Mouse (Mus musculus) small intestine, adult 2 months (tissue): ENCODE measurements at regions not wholly inside any gene's neighbourhood (a gene's known extent, or its start where the extent isn't known, plus 50 kb on each side); places are given as distances from the start of the nearest gene placed in this dataset.
A peak's percentile ranks its signal among the peaks of the same experiment; 100 is the strongest.

Experiments
- H3K27ac ChIP-seq: fragments of 200-500 bp; 2 replicates; pipeline ENCODE4 v1.5.1; 2012; ENCODE audit warnings: low read depth, low read length, control low read depth, inconsistent platforms; ENCODE audit not compliant: insufficient read depth
- H3K27me3 ChIP-seq: fragments of 200-500 bp; 2 replicates; pipeline ENCODE4 v1.6.1; 2012; ENCODE audit warnings: mild to moderate bottlenecking, moderate library complexity, low read length, inconsistent platforms; ENCODE audit not compliant: control insufficient read depth, insufficient read depth
- H3K36me3 ChIP-seq: fragments of 200-500 bp; 2 replicates; pipeline ENCODE4 v1.6.1; 2012; ENCODE audit warnings: mild to moderate bottlenecking, low read length, control low read depth, inconsistent platforms; ENCODE audit not compliant: control insufficient read depth, insufficient read depth
- H3K4me1 ChIP-seq: fragments of 200-500 bp; 2 replicates; pipeline ENCODE4 v1.6.1; 2012; ENCODE audit warnings: low read length, inconsistent platforms, mixed read lengths; ENCODE audit not compliant: control insufficient read depth, insufficient read depth, insufficient read length
- H3K4me3 ChIP-seq: fragments of 200-500 bp; 2 replicates; pipeline ENCODE4 v1.5.1; 2012; ENCODE audit warnings: low read depth, mild to moderate bottlenecking, control low read depth, inconsistent platforms, low read length, moderate library complexity
- CTCF ChIP-seq: fragments of 200-500 bp; IDR thresholded peaks from 2 replicates; pipeline ENCODE4 v1.5.1; 2012; ENCODE audit warnings: low read depth, mild to moderate bottlenecking, control low read depth, inconsistent platforms, low read length, moderate library complexity, mixed read lengths; ENCODE audit not compliant: insufficient replicate concordance, insufficient read length; ENCODE audit errors: extremely low read depth
- POLR2A ChIP-seq: fragments of 200-500 bp; IDR thresholded peaks from 2 replicates; pipeline ENCODE4 v1.6.1; 2012; ENCODE audit warnings: low read depth, mild to moderate bottlenecking, control low read depth, inconsistent platforms, low read length, moderate library complexity
- WGBS: fragments of 180-500 bp; shearing (Covaris S2); methylation state at CpG from one replicate; pipeline ENCODE4 v1.1.7; 2018; 5-methylcytosine and 5-hydroxymethylcytosine counted together

GRCm38 (mm10) chr14:76797518-76797917, 239.1 kb upstream of the Ccdc122 start:
- no peaks in the 10 kb centered on the region for H3K36me3 ChIP-seq
- H3K27me3 ChIP-seq, result no peaks in the 10 kb centered on the region
- H3K27ac ChIP-seq, result 0 out of 2 replicates have a peak overlapping the region, but pooled peaks have one; percentile 46
- WGBS, result 29% methylated on average over 6 of the region's 6 CpGs
- H3K4me1 ChIP-seq, result peaks cover 11% of the 10 kb centered on the region
- TF ChIP-seq POLR2A (no peak), CTCF (no peak)
- H3K4me3 ChIP-seq, result no peak overlapping the region

DNA sequence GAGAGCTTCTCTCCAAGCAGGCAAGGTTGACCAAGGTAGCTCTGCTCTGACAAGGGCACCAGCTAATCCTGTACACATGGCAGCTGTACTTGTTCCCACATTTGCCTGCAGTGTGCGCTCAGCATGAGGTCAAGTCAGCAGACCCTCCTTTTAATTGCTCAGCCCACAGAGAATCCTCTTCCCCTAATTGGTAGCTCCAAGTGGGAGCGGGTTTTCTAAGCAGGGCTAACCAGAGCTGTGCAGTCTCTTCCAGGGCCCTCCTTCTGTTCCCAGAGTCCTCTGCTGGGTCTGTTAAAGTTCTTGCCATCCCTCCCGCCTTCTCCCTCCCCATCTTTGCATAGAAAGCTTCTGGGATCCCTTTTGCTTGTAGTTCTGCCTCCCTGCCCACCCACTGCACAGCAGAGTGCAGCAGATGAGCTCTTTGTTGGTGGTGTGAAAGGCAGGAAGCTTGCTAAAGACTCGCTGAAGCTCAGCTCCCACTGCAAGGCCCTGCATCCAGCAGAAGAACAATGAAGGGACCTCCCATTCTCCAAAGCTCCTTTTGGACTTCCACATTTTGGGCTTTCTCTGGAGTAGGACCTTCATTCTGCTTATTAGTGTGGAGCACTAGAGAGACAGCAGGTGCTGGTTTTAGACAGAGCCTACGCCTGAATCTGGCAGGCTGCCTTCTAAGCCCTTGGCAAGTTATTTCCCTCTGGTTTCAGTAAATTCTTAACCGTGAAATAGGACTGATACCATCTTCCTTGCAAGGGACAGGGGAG, 235.3 kb upstream of the Serp2 start:
- Histone ChIP-seq H3K4me3 (no peak overlapping the region), H3K27ac (no peak overlapping the region), H3K4me1 (peaks cover 12% of the 10 kb centered on the region), H3K27me3 (no peaks in the 10 kb centered on the region), H3K36me3 (no peaks in the 10 kb centered on the region)
- no peak for TF ChIP-seq POLR2A
- no peak for TF ChIP-seq CTCF
- WGBS, result 61% methylated on average over 6 of the region's 6 CpGs

DNA sequence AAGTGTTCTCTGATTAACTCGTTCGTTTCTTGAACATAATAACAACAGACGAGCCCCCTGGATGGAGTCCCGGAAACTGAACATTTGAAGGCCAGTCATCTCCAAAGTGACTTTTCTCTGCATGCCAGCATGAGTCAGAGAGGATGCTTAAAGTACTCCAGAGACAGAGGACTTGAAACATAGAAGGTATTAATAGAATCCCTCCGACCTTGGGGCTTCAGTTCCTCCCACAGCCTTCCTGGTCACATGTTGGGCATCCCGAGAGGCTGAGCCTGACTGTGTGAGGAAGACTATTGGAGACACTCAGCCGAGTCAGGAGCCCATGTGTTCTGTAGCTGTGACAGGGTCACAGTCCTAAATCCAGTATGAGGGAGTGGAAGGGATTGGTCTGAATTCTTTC, 232.7 kb upstream of the Serp2 start:
- Histone ChIP-seq H3K4me3 (no peak overlapping the region), H3K27ac (no peak overlapping the region), H3K4me1 (peaks cover 16% of the 10 kb centered on the region), H3K27me3 (no peaks in the 10 kb centered on the region), H3K36me3 (no peaks in the 10 kb centered on the region)
- 70% methylated on average over 7 of the region's 7 CpGs for WGBS
- no peak for TF ChIP-seq POLR2A
- no peak for TF ChIP-seq CTCF

- Histone ChIP-seq H3K27me3 (no peaks in the 10 kb centered on the region), H3K4me1 (peaks cover 16% of the 10 kb centered on the region), H3K27ac (no peak overlapping the region), H3K4me3 (no peak overlapping the region), H3K36me3 (no peaks in the 10 kb centered on the region)
- 13% methylated on average over 6 of the region's 6 CpGs for WGBS
- no peak for TF ChIP-seq POLR2A
- no peak for TF ChIP-seq CTCF
These were observed 230.9 kb upstream of the Serp2 start for GRCm38 (mm10) chr14:76787601-76788000.

DNA sequence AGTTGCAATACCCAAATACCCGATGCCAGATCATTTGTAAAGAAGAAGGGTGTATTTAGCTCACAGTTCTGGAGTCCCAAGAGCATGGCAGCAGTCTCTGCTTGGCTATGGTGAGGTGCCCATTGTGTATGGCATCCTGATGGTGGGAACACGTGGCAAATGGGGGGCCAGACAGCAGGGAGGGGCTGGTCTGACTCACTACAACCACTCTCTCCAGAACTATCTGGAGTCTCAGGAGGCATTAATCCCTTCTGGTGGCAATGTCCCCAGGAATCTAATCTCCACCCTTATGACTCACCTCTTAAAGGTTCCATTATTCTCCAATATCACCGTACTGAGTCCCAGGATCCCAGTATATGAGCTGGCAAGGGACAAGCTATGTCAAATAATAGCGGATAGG, 229.5 kb upstream of the Serp2 start:
- WGBS, result 49% methylated on average over 4 of the region's 4 CpGs
- H3K4me3 ChIP-seq, result no peak overlapping the region
- H3K27ac ChIP-seq, result no peak overlapping the region
- TF ChIP-seq POLR2A (no peak), CTCF (no peak)
- no peaks in the 10 kb centered on the region for H3K36me3 ChIP-seq
- H3K27me3 ChIP-seq, result no peaks in the 10 kb centered on the region
- peaks cover 16% of the 10 kb centered on the region for H3K4me1 ChIP-seq

DNA sequence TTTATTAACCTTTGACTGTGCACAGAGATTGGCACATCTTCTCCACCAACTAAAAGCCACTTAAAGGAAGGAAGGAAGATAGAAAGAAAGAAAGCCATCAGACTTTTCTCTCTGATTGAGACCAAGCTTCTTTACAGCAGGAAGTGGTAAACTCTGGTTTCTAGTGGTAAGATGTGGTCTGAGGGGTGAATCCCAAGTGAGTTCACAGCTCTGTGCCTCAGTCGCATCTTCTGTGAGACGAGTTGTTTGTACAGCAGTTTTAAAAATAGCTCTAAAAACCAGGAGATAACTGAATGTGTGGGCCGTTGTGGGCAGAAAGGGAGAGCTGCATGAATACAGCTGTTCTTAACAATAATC, 224.8 kb upstream of the Serp2 start:
- TF ChIP-seq CTCF (no peak), POLR2A (no peak)
- H3K4me1 ChIP-seq, result peaks cover 15% of the 10 kb centered on the region; the same call in 1 of the 2 replicates
- no peaks in the 10 kb centered on the region for H3K36me3 ChIP-seq
- H3K27me3 ChIP-seq, result no peaks in the 10 kb centered on the region
- H3K27ac ChIP-seq, result no peak overlapping the region
- WGBS, result 72% methylated on average over 3 of the region's 3 CpGs
- no peak overlapping the region for H3K4me3 ChIP-seq

DNA sequence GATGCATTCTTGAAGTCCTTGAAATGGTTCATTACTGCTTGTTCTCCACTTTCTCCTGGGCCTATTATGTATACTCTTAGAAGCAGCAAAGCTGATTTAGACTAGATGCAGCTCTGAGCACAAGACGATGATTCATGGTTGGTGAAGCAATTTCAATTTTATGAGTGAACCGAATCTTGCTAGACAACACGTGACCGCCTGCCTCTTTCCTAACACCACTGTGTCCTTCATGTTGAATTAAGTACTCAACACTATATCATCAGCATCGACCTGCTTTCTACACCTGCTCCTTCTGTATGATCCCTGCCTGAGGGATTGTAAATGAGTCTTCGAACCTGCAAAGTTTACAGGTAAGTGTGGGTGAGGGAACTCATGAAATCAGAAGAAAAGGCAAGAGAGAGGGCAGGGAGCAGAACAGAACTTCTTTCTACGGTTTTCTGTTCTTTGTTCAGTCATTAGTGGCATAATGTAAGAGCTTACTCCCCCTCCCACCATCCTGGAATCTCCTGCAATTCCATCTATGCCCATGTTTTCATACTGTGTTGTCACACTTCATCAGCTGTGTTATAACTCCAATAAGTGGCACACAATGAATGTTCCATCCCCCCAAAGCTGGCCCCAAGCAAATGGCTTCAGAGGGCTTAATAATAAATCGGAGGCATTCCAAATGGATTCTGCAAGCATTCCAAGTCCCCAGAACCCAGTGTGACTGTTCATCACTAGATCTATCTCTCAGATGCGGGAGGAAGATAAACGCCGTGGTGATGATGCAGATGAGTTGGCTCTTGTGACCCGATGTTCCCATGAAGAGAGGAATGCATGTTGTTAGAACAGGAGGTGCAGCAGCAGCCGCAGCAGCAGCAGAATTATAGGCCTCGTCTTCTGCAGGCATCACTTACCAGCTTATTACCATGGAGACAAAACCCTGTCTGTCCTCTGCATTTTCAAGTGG, 224.2 kb upstream of the Serp2 start:
- TF ChIP-seq POLR2A (no peak), CTCF (no peak)
- H3K36me3 ChIP-seq, result no peaks in the 10 kb centered on the region
- H3K4me3 ChIP-seq, result no peak overlapping the region
- H3K4me1 ChIP-seq, result peaks cover 12% of the 10 kb centered on the region; the same call in 1 of the 2 replicates
- H3K27me3 ChIP-seq, result no peaks in the 10 kb centered on the region
- H3K27ac ChIP-seq, result no peak overlapping the region
- WGBS, result 62% methylated on average over 14 of the region's 14 CpGs
